Mouse (Mus musculus) cerebellum, adult 9-10 months (tissue): ENCODE measurements around the gene Stard5.

Experiments used
- DNase-seq: peaks from one replicate; pipeline ENCODE4 v3.0.0; 2022

The Stard5 gene

GRCm38 (mm10) chr7:83631828-83632681 lies at the start of gene Stard5:
Stard5 (plus strand) TSS chr7:83631959.
- peak; percentile 94 for DNase-seq

GRCm38 (mm10) chr7:83584639-83585471 lies 46.9 kb upstream of the Stard5 start, which contains the start of gene Tmc3:
Tmc3 (plus strand) TSS chr7:83584927.
- peak; percentile 83 for DNase-seq

GRCm38 (mm10) chr7:83594056-83594455 lies 37.7 kb upstream of the Stard5 start:
- no peak for DNase-seq

- DNase-seq: no peak
Observed at GRCm38 (mm10) chr7:83597063-83597462, 34.7 kb upstream of the Stard5 start.

GRCm38 (mm10) chr7:83598997-83599912 lies 32.5 kb upstream of the Stard5 start:
- no peak for DNase-seq

- DNase-seq: peak; percentile 52
Observed at GRCm38 (mm10) chr7:83599913-83600286, 31.9 kb upstream of the Stard5 start.

- DNase-seq: no peak
Observed at GRCm38 (mm10) chr7:83604180-83604944, 27.4 kb upstream of the Stard5 start.

- no peak for DNase-seq
Observed at GRCm38 (mm10) chr7:83606796-83607195, 25.0 kb upstream of the Stard5 start.

- DNase-seq: no peak
Observed at GRCm38 (mm10) chr7:83609891-83610290, 21.9 kb upstream of the Stard5 start.

GRCm38 (mm10) chr7:83611886-83612285 lies 19.9 kb upstream of the Stard5 start:
- no peak for DNase-seq

GRCm38 (mm10) chr7:83615272-83615671 lies 16.5 kb upstream of the Stard5 start:
- no peak for DNase-seq

- no peak for DNase-seq
Observed at GRCm38 (mm10) chr7:83615815-83616214, 15.9 kb upstream of the Stard5 start.

GRCm38 (mm10) chr7:83616268-83616667 lies 15.5 kb upstream of the Stard5 start:
- DNase-seq: no peak

- DNase-seq: no peak
Observed at GRCm38 (mm10) chr7:83618709-83619108, 13.1 kb upstream of the Stard5 start.

GRCm38 (mm10) chr7:83622582-83622981 lies 9.2 kb upstream of the Stard5 start:
- DNase-seq: no peak

- no peak for DNase-seq
Observed at GRCm38 (mm10) chr7:83624065-83624464, 7.7 kb upstream of the Stard5 start.

GRCm38 (mm10) chr7:83626557-83627257 lies 5.1 kb upstream of the Stard5 start:
- DNase-seq: no peak

- DNase-seq: no peak
Observed at GRCm38 (mm10) chr7:83627369-83627768, 4.4 kb upstream of the Stard5 start.

GRCm38 (mm10) chr7:83631073-83631827 lies 509 bp upstream of the Stard5 start:
- peak; percentile 63 for DNase-seq

GRCm38 (mm10) chr7:83632682-83633120 lies 942 bp downstream of the Stard5 start:
- peak; percentile 55 for DNase-seq
